Mouse (Mus musculus): Measurements from ENCODE around the gene Trim56. TPM values are rescaled to one million over a fixed set of nuclear protein-coding genes. Genes with fewer than 3 reads are reported as not detected.

Gene Trim56
- polyA plus RNA-seq, 1 experiment from 2014 or later, result 9.7 TPM

DNA sequence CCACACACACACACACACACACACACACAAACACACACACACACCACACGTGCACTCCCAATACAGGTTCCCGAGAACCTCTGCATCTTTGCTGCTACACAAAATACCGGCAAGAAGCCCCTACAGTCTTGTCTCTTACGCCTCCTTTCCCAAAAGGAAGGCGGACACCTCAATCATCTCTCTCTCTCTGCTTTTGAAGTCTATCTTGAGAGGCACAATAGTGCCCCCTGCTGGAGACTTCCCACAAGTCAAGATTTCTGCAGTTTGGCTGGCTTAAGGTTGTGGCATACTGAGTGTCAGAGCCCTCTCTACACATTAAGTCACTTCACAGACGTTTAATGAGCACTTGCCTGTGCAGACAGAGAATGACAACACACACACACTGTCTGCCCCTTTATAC lies 9.0 kb downstream of the Trim56 start:
- H3K9me3 ChIP-seq, result no peaks in the 10 kb centered on the region

DNA sequence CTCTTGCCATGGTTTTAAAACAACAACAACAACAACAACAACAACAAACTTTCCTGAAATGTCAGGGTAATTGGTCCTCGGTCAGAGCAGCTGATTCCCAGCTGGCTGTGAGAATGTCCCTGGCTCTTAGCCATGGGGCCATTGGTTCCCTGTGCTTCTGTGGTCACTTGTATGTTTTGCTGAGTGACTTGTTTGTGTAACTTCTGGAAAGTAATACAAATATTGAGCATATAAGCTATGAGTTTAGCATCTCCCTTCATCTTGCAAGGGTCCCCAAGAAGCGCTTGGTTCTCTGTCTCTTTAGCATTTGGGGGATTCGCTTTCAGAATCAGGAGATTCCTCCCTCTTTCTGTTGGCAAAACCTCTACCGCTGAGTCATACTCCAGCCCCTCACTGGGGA lies 9.6 kb downstream of the Trim56 start:
- no peak overlapping the region for H3K9ac ChIP-seq
- no peak for ATAC-seq (ENCODE audit: insufficient read depth, low FRiP score, low read depth)
- no peaks in the 10 kb centered on the region for H3K4me1 ChIP-seq
- H3K36me3 ChIP-seq, result no peaks in the 10 kb centered on the region
- H3K27me3 ChIP-seq (replicated peaks), result no peaks in the 10 kb centered on the region
- H3K4me2 ChIP-seq, result no peak overlapping the region
- no peak overlapping the region for H3K4me3 ChIP-seq (replicated peaks)
- no peaks in the 10 kb centered on the region for H3K9me3 ChIP-seq
- H3K27ac ChIP-seq, result no peak overlapping the region
- WGBS, result 73% methylated on average over 4 of the region's 4 CpGs

More for the DNA sequence above, 9.0 kb downstream of the Trim56 start:
- Histone ChIP-seq H3K4me1 (no peaks in the 10 kb centered on the region), H3K27me3 (replicated peaks) (no peaks in the 10 kb centered on the region), H3K4me2 (peak overlapping the region; percentile 29; the same call in 1 of the 2 replicates), H3K9ac (no peak overlapping the region), H3K4me3 (replicated peaks) (no peak overlapping the region), H3K27ac (no peak overlapping the region), H3K36me3 (no peaks in the 10 kb centered on the region)
- 0 out of 2 replicates have a peak, but pooled peaks have one; percentile 14 for ATAC-seq (ENCODE audit: insufficient read depth, low FRiP score, low read depth)
- 6% methylated on average over 6 of the region's 6 CpGs for WGBS

DNA sequence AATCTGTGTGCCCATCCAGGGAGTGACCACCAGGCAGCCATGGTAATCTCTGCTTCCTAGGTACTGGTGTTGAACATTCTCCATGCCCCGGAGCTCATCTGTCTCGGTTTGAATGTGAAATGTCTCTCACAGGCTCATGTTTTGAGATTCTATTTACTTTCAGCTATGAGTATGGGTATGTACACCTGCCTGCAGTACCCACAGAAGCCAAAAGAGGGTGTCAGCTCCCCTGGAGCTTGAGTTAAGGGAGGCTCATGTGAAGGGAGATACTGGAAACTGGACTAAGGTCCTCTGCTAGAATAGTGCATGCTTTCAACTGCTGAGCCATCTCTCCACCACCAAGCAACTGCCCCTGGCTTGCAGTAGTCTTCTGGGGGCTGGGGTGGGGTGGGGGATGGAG lies 12.0 kb downstream of the Trim56 start:
- no peaks in the 10 kb centered on the region for H3K27me3 ChIP-seq (replicated peaks)
- no peaks in the 10 kb centered on the region for H3K4me1 ChIP-seq
- no peaks in the 10 kb centered on the region for H3K9me3 ChIP-seq
- no peak overlapping the region for H3K9ac ChIP-seq
- ATAC-seq (ENCODE audit: insufficient read depth, low FRiP score, low read depth), result no peak
- H3K4me2 ChIP-seq, result no peak overlapping the region
- H3K36me3 ChIP-seq, result no peaks in the 10 kb centered on the region
- no peak overlapping the region for H3K4me3 ChIP-seq (replicated peaks)
- no peak overlapping the region for H3K27ac ChIP-seq
- 91% methylated on average over 2 of the region's 2 CpGs for WGBS

DNA sequence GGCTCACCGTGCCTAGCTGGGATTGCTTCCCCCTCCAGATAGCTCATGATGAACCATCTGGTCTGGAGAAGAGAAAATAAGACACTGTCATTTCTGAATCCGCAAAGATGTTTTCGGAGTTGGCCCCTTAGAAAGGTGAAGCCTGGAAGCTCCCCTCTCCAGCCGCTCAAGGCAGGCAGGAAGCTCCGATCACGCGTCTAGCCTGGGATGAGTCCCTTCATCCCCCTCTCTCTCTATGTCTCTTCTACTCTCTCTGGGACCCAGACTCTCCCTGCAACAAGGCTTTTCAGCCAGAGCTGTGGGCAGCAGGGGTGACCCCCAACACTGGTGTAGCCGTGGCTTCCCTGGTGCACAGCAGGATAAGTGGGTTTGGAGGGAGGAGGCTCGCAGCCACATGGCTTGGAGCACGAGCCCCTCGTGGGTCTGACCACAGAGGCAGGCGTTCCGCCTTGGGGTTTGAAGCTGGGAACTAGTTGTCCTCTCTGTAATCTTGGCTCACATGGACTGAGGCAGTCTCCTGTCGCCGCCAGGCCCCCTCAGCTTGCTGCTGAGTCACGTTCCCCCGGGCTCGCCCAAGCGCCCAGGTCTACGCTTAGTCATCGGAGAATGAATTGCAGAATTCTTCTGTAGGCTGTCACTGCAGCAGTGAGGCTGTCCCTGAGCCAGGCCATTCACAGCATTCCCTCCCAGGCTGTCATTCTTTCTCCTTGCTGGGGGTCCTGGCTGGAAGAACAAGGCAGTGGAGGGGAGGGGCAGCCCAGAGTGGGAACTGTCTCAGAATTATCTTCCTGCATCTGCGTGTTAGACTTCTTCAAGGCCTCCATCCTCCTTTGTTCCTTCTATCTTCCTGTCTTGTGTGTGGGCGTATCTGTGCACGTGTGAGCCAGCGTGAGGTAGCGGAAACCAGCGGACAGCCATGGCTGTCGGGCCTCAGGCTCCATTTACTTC lies 13.2 kb downstream of the Trim56 start:
- Histone ChIP-seq H3K9ac (no peak overlapping the region), H3K27me3 (replicated peaks) (no peaks in the 10 kb centered on the region), H3K36me3 (no peaks in the 10 kb centered on the region), H3K27ac (no peak overlapping the region), H3K4me3 (replicated peaks) (no peak overlapping the region), H3K9me3 (no peaks in the 10 kb centered on the region), H3K4me2 (no peak overlapping the region), H3K4me1 (no peaks in the 10 kb centered on the region)
- WGBS, result 60% methylated on average over 28 of the region's 28 CpGs
- peak; percentile 82 for ATAC-seq (ENCODE audit: insufficient read depth, low FRiP score, low read depth)

DNA sequence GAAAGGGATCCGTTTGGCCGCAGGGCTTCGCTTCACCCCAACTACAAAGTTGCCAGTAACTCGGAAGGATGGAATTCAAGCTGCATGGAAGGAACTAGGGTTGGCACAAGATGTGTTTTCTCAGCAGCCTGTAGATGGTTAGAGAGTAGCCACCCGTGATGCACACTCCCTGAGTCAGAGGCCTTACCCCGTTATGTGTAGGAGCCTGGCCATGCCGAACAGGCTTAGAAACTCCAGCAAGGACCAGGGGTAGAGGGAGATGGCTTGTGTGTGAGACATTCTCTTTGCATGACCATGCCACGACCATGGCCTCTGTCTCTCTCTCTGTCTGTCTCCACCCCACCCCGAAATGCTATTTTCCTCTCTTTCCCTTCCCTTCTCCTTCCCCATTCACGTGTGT lies 13.9 kb downstream of the Trim56 start:
- 75% methylated on average over 10 of the region's 10 CpGs for WGBS
- Histone ChIP-seq H3K27me3 (replicated peaks) (no peaks in the 10 kb centered on the region), H3K4me2 (no peak overlapping the region), H3K9me3 (no peaks in the 10 kb centered on the region), H3K36me3 (no peaks in the 10 kb centered on the region), H3K4me3 (replicated peaks) (no peak overlapping the region), H3K4me1 (no peaks in the 10 kb centered on the region), H3K9ac (no peak overlapping the region), H3K27ac (no peak overlapping the region)
- ATAC-seq (ENCODE audit: insufficient read depth, low FRiP score, low read depth), result no peak

DNA sequence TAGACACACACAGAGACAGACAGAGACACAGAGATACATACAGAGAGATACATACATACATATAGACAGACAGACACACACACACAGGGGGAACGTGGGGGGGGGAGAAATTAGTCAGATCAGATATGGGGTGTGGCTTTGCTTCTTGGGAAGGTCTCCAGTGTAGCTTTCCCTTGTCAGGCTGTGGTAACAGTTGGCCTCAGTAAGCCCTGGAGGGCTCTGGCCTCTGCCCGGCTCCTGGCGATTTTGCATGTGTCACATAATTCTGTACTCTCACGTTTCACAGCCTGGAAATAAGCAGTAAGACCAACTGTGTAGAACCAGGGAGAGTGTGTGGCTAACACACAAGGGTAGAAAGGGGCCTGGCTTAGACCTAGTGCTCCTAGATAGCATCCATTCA lies 15.3 kb downstream of the Trim56 start:
- WGBS, result 55% methylated on average over 4 of the region's 4 CpGs
- Histone ChIP-seq H3K4me1 (no peaks in the 10 kb centered on the region), H3K4me2 (no peak overlapping the region), H3K9ac (no peak overlapping the region), H3K27ac (no peak overlapping the region), H3K9me3 (no peaks in the 10 kb centered on the region), H3K36me3 (no peaks in the 10 kb centered on the region), H3K4me3 (replicated peaks) (no peak overlapping the region), H3K27me3 (replicated peaks) (no peaks in the 10 kb centered on the region)
- ATAC-seq (ENCODE audit: insufficient read depth, low FRiP score, low read depth), result no peak

DNA sequence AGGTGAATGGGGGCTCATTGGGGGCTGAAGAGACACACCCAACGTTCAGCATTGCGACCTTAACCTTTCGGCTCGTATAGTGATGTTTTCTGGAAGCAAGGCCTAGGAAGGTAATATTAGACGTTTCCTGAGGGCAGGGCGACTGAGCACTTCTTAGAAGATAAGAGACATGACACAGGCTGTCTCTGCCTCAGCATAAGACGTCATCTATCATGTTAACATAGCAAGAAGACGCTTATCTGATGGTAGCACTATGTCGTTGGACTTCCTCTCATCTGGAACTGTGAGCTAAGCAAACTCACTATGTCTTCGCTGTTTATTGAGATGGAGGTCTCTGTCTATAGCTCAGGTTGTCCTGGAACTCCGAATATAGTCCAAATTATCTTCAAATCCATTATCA lies 17.6 kb downstream of the Trim56 start:
- Histone ChIP-seq H3K4me1 (no peaks in the 10 kb centered on the region), H3K4me2 (no peak overlapping the region), H3K9ac (no peak overlapping the region), H3K27ac (no peak overlapping the region), H3K27me3 (replicated peaks) (no peaks in the 10 kb centered on the region), H3K36me3 (no peaks in the 10 kb centered on the region), H3K4me3 (replicated peaks) (no peak overlapping the region), H3K9me3 (no peaks in the 10 kb centered on the region)
- ATAC-seq (ENCODE audit: insufficient read depth, low FRiP score, low read depth), result no peak
- 57% methylated on average over 11 of the region's 11 CpGs for WGBS

DNA sequence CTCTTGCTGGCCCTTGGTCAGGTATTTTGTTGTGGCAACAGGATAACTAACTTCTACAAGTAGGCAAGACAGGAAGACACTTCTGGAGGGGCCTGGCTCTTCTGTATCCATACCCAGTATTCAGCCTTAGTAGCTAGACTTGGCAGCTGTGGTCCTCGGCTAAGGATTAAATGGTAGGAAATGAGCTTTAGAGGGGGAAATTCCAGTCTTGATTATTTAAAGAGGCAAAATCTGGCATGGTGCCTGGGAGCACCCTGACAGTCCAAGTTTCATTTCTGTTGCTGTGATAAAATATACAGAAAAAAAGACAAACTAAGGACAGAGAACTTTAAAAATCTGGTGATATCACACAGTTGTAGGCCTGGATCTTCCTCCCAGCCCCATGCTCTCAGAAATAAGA lies 20.0 kb downstream of the Trim56 start:
- ATAC-seq (ENCODE audit: insufficient read depth, low FRiP score, low read depth), result no peak
- H3K4me1 ChIP-seq, result no peaks in the 10 kb centered on the region
- no peaks in the 10 kb centered on the region for H3K27me3 ChIP-seq (replicated peaks)
- H3K4me3 ChIP-seq (replicated peaks), result no peak overlapping the region
- H3K36me3 ChIP-seq, result no peaks in the 10 kb centered on the region
- H3K9me3 ChIP-seq, result no peaks in the 10 kb centered on the region
- H3K27ac ChIP-seq, result peak overlapping the region; percentile 37; the same call in 1 of the 2 replicates
- H3K4me2 ChIP-seq, result no peak overlapping the region
- H3K9ac ChIP-seq, result no peak overlapping the region
- 25% methylated on average over 1 of the region's 1 CpGs for WGBS

DNA sequence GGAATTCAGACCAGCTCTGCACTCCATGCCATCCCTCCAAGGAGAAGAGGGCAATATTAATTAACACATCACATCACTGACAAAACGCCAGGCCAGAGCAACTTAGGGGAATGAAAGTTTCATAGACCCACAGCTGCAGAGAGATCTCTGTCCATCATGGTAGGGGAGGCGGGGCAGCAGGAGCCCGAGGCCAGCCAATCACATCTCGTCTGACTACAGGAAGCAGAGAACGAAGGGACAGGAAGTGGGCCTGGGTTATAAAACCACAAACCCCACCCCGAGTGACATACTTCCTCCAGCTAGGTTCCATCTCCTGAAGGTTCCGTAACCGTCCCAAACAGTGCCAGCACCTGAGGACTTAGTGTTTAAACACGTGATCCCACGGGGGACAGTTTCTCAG lies 20.9 kb downstream of the Trim56 start:
- no peak overlapping the region for H3K27ac ChIP-seq
- no peaks in the 10 kb centered on the region for H3K36me3 ChIP-seq
- 86% methylated on average over 10 of the region's 10 CpGs for WGBS
- ATAC-seq (ENCODE audit: insufficient read depth, low FRiP score, low read depth), result no peak
- no peaks in the 10 kb centered on the region for H3K27me3 ChIP-seq (replicated peaks)
- no peak overlapping the region for H3K4me2 ChIP-seq
- no peaks in the 10 kb centered on the region for H3K4me1 ChIP-seq
- H3K9ac ChIP-seq, result no peak overlapping the region
- H3K9me3 ChIP-seq, result no peaks in the 10 kb centered on the region
- no peak overlapping the region for H3K4me3 ChIP-seq (replicated peaks)

DNA sequence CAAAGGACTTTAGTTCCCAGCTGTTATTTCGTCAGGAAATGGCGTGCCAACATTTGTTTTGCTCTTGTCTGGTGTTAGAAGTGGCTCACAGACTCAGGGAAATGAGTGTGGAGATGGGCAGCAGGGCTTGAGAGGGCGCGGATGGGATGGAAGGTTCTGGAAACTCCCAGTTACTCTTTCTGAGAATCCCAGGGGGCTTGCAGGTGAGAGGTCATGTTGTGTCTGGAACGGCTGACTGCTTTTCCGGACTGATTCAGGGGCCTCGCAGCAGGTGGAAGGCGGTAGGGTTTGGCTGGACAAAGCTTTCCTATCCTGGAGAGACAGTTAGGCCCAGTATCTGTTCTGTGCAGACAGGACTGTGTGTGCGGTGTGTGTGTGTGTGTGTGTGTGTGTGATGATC lies 22.3 kb downstream of the Trim56 start:
- ATAC-seq (ENCODE audit: insufficient read depth, low FRiP score, low read depth), result no peak

DNA sequence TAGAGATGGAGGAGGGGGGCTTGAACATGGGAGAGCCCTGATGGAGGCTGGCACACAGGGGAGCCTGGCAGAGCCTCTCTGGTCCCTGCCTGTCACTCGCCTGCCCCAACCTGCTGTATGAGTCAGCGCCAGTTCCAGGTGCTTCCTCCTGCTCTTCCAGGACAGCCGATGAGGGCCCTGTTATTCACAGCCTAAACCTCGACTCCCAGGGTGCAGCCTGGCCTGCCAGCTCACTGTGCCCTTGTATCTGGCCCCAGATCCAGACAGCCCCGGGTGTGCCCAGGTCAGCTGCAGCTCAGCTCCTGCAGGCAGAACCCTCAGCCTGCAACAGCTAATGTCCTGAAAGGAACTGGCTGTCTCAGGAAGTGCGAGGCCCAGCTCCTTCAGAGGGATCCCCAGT lies 24.4 kb downstream of the Trim56 start:
- no peak overlapping the region for H3K4me3 ChIP-seq (replicated peaks)
- WGBS, result 65% methylated on average over 6 of the region's 6 CpGs
- no peaks in the 10 kb centered on the region for H3K27me3 ChIP-seq (replicated peaks)
- no peak overlapping the region for H3K4me2 ChIP-seq
- no peaks in the 10 kb centered on the region for H3K9me3 ChIP-seq
- H3K9ac ChIP-seq, result no peak overlapping the region
- no peak for ATAC-seq (ENCODE audit: insufficient read depth, low FRiP score, low read depth)
- peak overlapping the region; percentile 38 for H3K27ac ChIP-seq
- no peaks in the 10 kb centered on the region for H3K36me3 ChIP-seq
- H3K4me1 ChIP-seq, result no peaks in the 10 kb centered on the region

More for the DNA sequence above, 22.3 kb downstream of the Trim56 start:
- WGBS, result 72% methylated on average over 9 of the region's 9 CpGs
- Histone ChIP-seq H3K9ac (no peak overlapping the region), H3K27me3 (replicated peaks) (no peaks in the 10 kb centered on the region), H3K27ac (no peak overlapping the region), H3K36me3 (no peaks in the 10 kb centered on the region), H3K4me1 (no peaks in the 10 kb centered on the region), H3K9me3 (no peaks in the 10 kb centered on the region), H3K4me3 (replicated peaks) (no peak overlapping the region), H3K4me2 (no peak overlapping the region)

DNA sequence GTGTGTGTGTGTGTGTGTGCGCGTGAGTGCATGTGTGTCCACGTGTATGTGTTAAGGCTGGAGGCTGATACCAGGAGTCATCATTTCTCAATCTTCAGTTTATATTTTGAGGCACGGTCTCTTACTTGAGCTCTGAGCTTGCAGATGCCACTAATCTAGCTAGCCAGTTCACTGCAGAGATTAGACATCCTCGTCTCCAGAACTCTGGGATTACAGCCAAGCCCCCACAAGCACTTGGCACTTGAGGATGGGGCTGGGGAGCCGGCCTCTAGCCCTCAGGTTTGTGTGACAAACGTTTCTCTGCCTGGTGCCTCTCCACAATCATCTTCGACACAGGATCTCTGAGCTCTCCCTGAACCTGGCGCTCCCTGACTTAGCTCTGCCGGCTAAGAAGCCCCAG lies 25.1 kb downstream of the Trim56 start:
- H3K27me3 ChIP-seq (replicated peaks), result no peaks in the 10 kb centered on the region
- H3K9ac ChIP-seq, result no peak overlapping the region
- WGBS, result 71% methylated on average over 10 of the region's 10 CpGs
- no peaks in the 10 kb centered on the region for H3K36me3 ChIP-seq
- H3K4me3 ChIP-seq (replicated peaks), result no peak overlapping the region
- H3K4me1 ChIP-seq, result no peaks in the 10 kb centered on the region
- no peak overlapping the region for H3K4me2 ChIP-seq
- no peak overlapping the region for H3K27ac ChIP-seq
- no peak for ATAC-seq (ENCODE audit: insufficient read depth, low FRiP score, low read depth)
- H3K9me3 ChIP-seq, result no peaks in the 10 kb centered on the region
